Mouse (Mus musculus): ENCODE data around the gene Cpb1. TPM values are rescaled to one million over a fixed set of nuclear protein-coding genes. Genes with fewer than 3 reads are reported as not detected.

Gene Cpb1
- polyA plus RNA-seq, 1 experiment, result 0.20 TPM

Other genes starting within 250 kb of the Cpb1 start
- 11.1 and 14.9 TPM in 2 replicates for gene Hps3, start 240.4 kb downstream of the Cpb1 start, polyA plus RNA-seq (2012; rRNA removed)
- 5.1 and 8.2 TPM in 2 replicates for gene Hltf, start 217.9 kb downstream of the Cpb1 start, polyA plus RNA-seq (2012; rRNA removed)
- 34.4 and 50.1 TPM in 2 replicates for gene Gyg, start 120.4 kb downstream of the Cpb1 start, polyA plus RNA-seq (2012; rRNA removed)
- 0.92 and 1.4 TPM in 2 replicates for gene Cpa3, start 33.6 kb downstream of the Cpb1 start, polyA plus RNA-seq (2012; rRNA removed)
- 0.05 and 0.09 TPM in 2 replicates for gene Agtr1b, start 91.4 kb upstream of the Cpb1 start, polyA plus RNA-seq (2012; rRNA removed)